Mouse (Mus musculus) cerebellum, adult 2 months (tissue): ENCODE measurements at regions not wholly inside any gene's neighbourhood (a gene's known extent, or its start where the extent isn't known, plus 50 kb on each side); places are given as distances from the start of the nearest gene placed in this dataset.

Source experiments
- CTCF ChIP-seq: fragments of 200-500 bp; IDR thresholded peaks from 2 replicates; pipeline ENCODE4 v1.5.1; 2011; ENCODE audit warnings: low read depth, mild to moderate bottlenecking, control low read depth, low read length, moderate library complexity, borderline replicate concordance; ENCODE audit not compliant: insufficient read depth
- POLR2A ChIP-seq: fragments of 200-500 bp; IDR thresholded peaks from 2 replicates; pipeline ENCODE4 v1.6.1; 2011; ENCODE audit warnings: low read length, control low read depth, borderline replicate concordance; ENCODE audit not compliant: insufficient read depth

- TF ChIP-seq CTCF (no peak), POLR2A (no peak)
These were observed 251.4 kb upstream of the Satb1 start for GRCm38 (mm10) chr17:52084455-52084854.
